Mouse (Mus musculus) midbrain, embryonic 11.5 days (tissue): ENCODE measurements at regions not wholly inside any gene's neighbourhood (a gene's known extent, or its start where the extent isn't known, plus 50 kb on each side); places are given as distances from the start of the nearest gene placed in this dataset.

Experiments
- ATAC-seq: fragments of 200-750 bp; cut with Nextera tagmentation; 2 replicates; pipeline ENCODE4 v1.8.0; 2017; ENCODE audit warnings: moderate TSS enrichment, moderate library complexity; ENCODE audit not compliant: low FRiP score
- DNase-seq: peaks from one replicate; pipeline ENCODE4 v3.0.0; 2015; ENCODE audit warnings: low spot score; ENCODE audit errors: missing footprints
- H3K27ac ChIP-seq: fragments of 300-500 bp; sonication (generic); 2 replicates; pipeline ENCODE4 v1.5.1; 2014; ENCODE audit warnings: low read depth, low read length
- H3K27me3 ChIP-seq: fragments of 300-500 bp; sonication (generic); 2 replicates; pipeline ENCODE4 v1.6.1; 2014; ENCODE audit warnings: mild to moderate bottlenecking, low read length, moderate library complexity, mixed read lengths; ENCODE audit not compliant: control insufficient read depth, insufficient read depth
- H3K36me3 ChIP-seq: fragments of 300-500 bp; sonication (generic); 2 replicates; pipeline ENCODE4 v1.6.1; 2014; ENCODE audit warnings: mild to moderate bottlenecking, low read length, moderate library complexity, mixed read lengths; ENCODE audit not compliant: control insufficient read depth, insufficient read depth
- H3K4me1 ChIP-seq: fragments of 300-500 bp; sonication (generic); 2 replicates; pipeline ENCODE4 v1.6.1; 2014; ENCODE audit warnings: low read length; ENCODE audit not compliant: control insufficient read depth, insufficient read depth
- H3K4me2 ChIP-seq: fragments of 300-500 bp; sonication (generic); 2 replicates; pipeline ENCODE4 v1.6.1; 2014; ENCODE audit warnings: mild to moderate bottlenecking, moderate library complexity
- H3K4me3 ChIP-seq: fragments of 300-500 bp; sonication (generic); 2 replicates; pipeline ENCODE4 v1.5.1; 2014; ENCODE audit warnings: low read depth, low read length
- H3K9ac ChIP-seq: fragments of 300-500 bp; sonication (generic); 2 replicates; pipeline ENCODE4 v1.6.1; 2014; ENCODE audit warnings: low read length
- H3K9me3 ChIP-seq: fragments of 300-500 bp; sonication (generic); 2 replicates; pipeline ENCODE4 v1.6.1; 2016; ENCODE audit warnings: low read length; ENCODE audit not compliant: control insufficient read depth
- WGBS: fragments of 180-500 bp; shearing (Covaris S2); extraction: QIAGEN DNeasy Blood & Tissue Kit; methylation state at CpG from one replicate; pipeline ENCODE4 v1.1.7; 2014; 5-methylcytosine and 5-hydroxymethylcytosine counted together

- H3K4me1 ChIP-seq, result no peaks in the 10 kb centered on the region
- WGBS, result 95% methylated on average over 7 of the region's 7 CpGs
- H3K27me3 ChIP-seq, result no peaks in the 10 kb centered on the region
- no peak for ATAC-seq
- no peak overlapping the region for H3K27ac ChIP-seq
- no peaks in the 10 kb centered on the region for H3K9me3 ChIP-seq
- no peak overlapping the region for H3K4me2 ChIP-seq
- no peaks in the 10 kb centered on the region for H3K36me3 ChIP-seq
- H3K4me3 ChIP-seq, result no peak overlapping the region
- DNase-seq, result peak; percentile 75
- no peak overlapping the region for H3K9ac ChIP-seq
Observed at GRCm38 (mm10) chr3:52528521-52528920, 260.4 kb downstream of the Foxo1 start.

GRCm38 (mm10) chr3:52527781-52528180 lies 259.6 kb downstream of the Foxo1 start:
- WGBS, result 53% methylated on average over 3 of the region's 3 CpGs

GRCm38 (mm10) chr3:52527010-52527754 lies 259.0 kb downstream of the Foxo1 start:
- no peak overlapping the region for H3K4me2 ChIP-seq
- no peak overlapping the region for H3K4me3 ChIP-seq
- H3K27ac ChIP-seq, result no peak overlapping the region
- no peak overlapping the region for H3K9ac ChIP-seq
- ATAC-seq, result no peak
- WGBS, result 76% methylated on average over 13 of the region's 14 CpGs
- no peaks in the 10 kb centered on the region for H3K4me1 ChIP-seq
- H3K9me3 ChIP-seq, result no peaks in the 10 kb centered on the region
- DNase-seq, result peak; percentile 14
- H3K36me3 ChIP-seq, result no peaks in the 10 kb centered on the region
- no peaks in the 10 kb centered on the region for H3K27me3 ChIP-seq

More at GRCm38 (mm10) chr3:52527781-52528180, 259.6 kb downstream of the Foxo1 start:
- peak; percentile 41 for DNase-seq
- Histone ChIP-seq H3K4me1 (no peaks in the 10 kb centered on the region), H3K9me3 (no peaks in the 10 kb centered on the region), H3K36me3 (no peaks in the 10 kb centered on the region), H3K27ac (no peak overlapping the region), H3K9ac (no peak overlapping the region), H3K4me3 (no peak overlapping the region), H3K4me2 (no peak overlapping the region), H3K27me3 (no peaks in the 10 kb centered on the region)
- no peak for ATAC-seq

- no peak overlapping the region for H3K4me2 ChIP-seq
- no peak overlapping the region for H3K9ac ChIP-seq
- H3K4me3 ChIP-seq, result no peak overlapping the region
- H3K9me3 ChIP-seq, result no peaks in the 10 kb centered on the region
- DNase-seq (peak; percentile 56), ATAC-seq (no peak)
- H3K36me3 ChIP-seq, result no peaks in the 10 kb centered on the region
- 88% methylated on average over 12 of the region's 12 CpGs for WGBS
- no peak overlapping the region for H3K27ac ChIP-seq
- no peaks in the 10 kb centered on the region for H3K27me3 ChIP-seq
- no peaks in the 10 kb centered on the region for H3K4me1 ChIP-seq
Observed at GRCm38 (mm10) chr3:52522886-52523285, 254.8 kb downstream of the Foxo1 start.

GRCm38 (mm10) chr3:52520609-52520947 lies 252.4 kb downstream of the Foxo1 start:
- 54% methylated on average over 4 of the region's 4 CpGs for WGBS
- Histone ChIP-seq H3K27me3 (no peaks in the 10 kb centered on the region), H3K9ac (no peak overlapping the region), H3K9me3 (no peaks in the 10 kb centered on the region), H3K36me3 (no peaks in the 10 kb centered on the region), H3K4me1 (no peaks in the 10 kb centered on the region), H3K4me3 (no peak overlapping the region), H3K4me2 (no peak overlapping the region), H3K27ac (no peak overlapping the region)
- DNase-seq (no peak), ATAC-seq (no peak)

GRCm38 (mm10) chr3:52519910-52520608 lies 251.9 kb downstream of the Foxo1 start:
- ATAC-seq (no peak), DNase-seq (no peak)
- Histone ChIP-seq H3K9me3 (no peaks in the 10 kb centered on the region), H3K4me1 (no peaks in the 10 kb centered on the region), H3K27ac (no peak overlapping the region), H3K9ac (no peak overlapping the region), H3K4me2 (no peak overlapping the region), H3K4me3 (no peak overlapping the region), H3K27me3 (no peaks in the 10 kb centered on the region), H3K36me3 (no peaks in the 10 kb centered on the region)
- 78% methylated on average over 22 of the region's 22 CpGs for WGBS

- Histone ChIP-seq H3K4me3 (no peak overlapping the region), H3K27ac (no peak overlapping the region), H3K36me3 (no peaks in the 10 kb centered on the region), H3K4me2 (no peak overlapping the region), H3K4me1 (no peaks in the 10 kb centered on the region), H3K9me3 (no peaks in the 10 kb centered on the region), H3K9ac (no peak overlapping the region), H3K27me3 (no peaks in the 10 kb centered on the region)
- DNase-seq, result no peak
- WGBS, result 91% methylated on average over 3 of the region's 3 CpGs
- no peak for ATAC-seq
Observed at GRCm38 (mm10) chr3:52517808-52518207, 249.7 kb downstream of the Foxo1 start.

GRCm38 (mm10) chr3:52516691-52517090 lies 248.6 kb downstream of the Foxo1 start:
- no peaks in the 10 kb centered on the region for H3K9me3 ChIP-seq
- no peak overlapping the region for H3K4me2 ChIP-seq
- ATAC-seq (no peak), DNase-seq (no peak)
- no peaks in the 10 kb centered on the region for H3K27me3 ChIP-seq
- H3K36me3 ChIP-seq, result no peaks in the 10 kb centered on the region
- no peak overlapping the region for H3K9ac ChIP-seq
- no peak overlapping the region for H3K27ac ChIP-seq
- 94% methylated on average over 5 of the region's 5 CpGs for WGBS
- no peaks in the 10 kb centered on the region; the same call in 1 of the 2 replicates for H3K4me1 ChIP-seq
- H3K4me3 ChIP-seq, result no peak overlapping the region

- 93% methylated on average over 8 of the region's 8 CpGs for WGBS
- H3K27ac ChIP-seq, result no peak overlapping the region
- no peaks in the 10 kb centered on the region for H3K27me3 ChIP-seq
- no peak for ATAC-seq
- no peak overlapping the region for H3K4me3 ChIP-seq
- no peaks in the 10 kb centered on the region for H3K36me3 ChIP-seq
- H3K4me1 ChIP-seq, result peaks cover 4% of the 10 kb centered on the region; the same call in 1 of the 2 replicates
- H3K9me3 ChIP-seq, result no peaks in the 10 kb centered on the region; the same call in 1 of the 2 replicates
- DNase-seq, result no peak
- H3K9ac ChIP-seq, result no peak overlapping the region
- no peak overlapping the region for H3K4me2 ChIP-seq
Observed at GRCm38 (mm10) chr3:52512761-52513160, 244.6 kb downstream of the Foxo1 start.
